Mouse (Mus musculus) forebrain, embryonic 14.5 days (tissue): ENCODE data around the gene Maml3. TPM values are rescaled to one million over a fixed set of nuclear protein-coding genes. Genes with fewer than 3 reads are reported as not detected.

Source experiments
- ATAC-seq: fragments of 200-750 bp; cut with Nextera tagmentation; 2 replicates; pipeline ENCODE4 v1.8.0; 2017; ENCODE audit warnings: mild to moderate bottlenecking, moderate library complexity
- DNase-seq: peaks from one replicate; pipeline ENCODE4 v3.0.0-alpha.2; 2015; ENCODE audit warnings: low spot score
- H3K27ac ChIP-seq: fragments of 300-500 bp; sonication (generic); 2 replicates; pipeline ENCODE4 v1.5.1; 2014; ENCODE audit warnings: low read depth, mild to moderate bottlenecking, control low read depth, low read length, moderate library complexity
- H3K27me3 ChIP-seq: fragments of 300-500 bp; sonication (generic); replicated peaks from 2 replicates; pipeline ENCODE4 v1.6.1; 2014; ENCODE audit warnings: low read length, control low read depth, mixed read lengths; ENCODE audit not compliant: control insufficient read depth, insufficient read depth
- H3K36me3 ChIP-seq: fragments of 300-500 bp; sonication (generic); 2 replicates; pipeline ENCODE4 v1.6.1; 2014; ENCODE audit warnings: low read length, control low read depth; ENCODE audit not compliant: control insufficient read depth, insufficient read depth
- H3K4me1 ChIP-seq: fragments of 300-500 bp; sonication (generic); 2 replicates; pipeline ENCODE4 v1.6.1; 2014; ENCODE audit warnings: antibody characterized with exemption, low read length, control low read depth; ENCODE audit not compliant: control insufficient read depth, insufficient read depth
- H3K4me2 ChIP-seq: fragments of 300-500 bp; sonication (generic); 2 replicates; pipeline ENCODE4 v1.6.1; 2014; ENCODE audit warnings: mild to moderate bottlenecking, control low read depth, low read length
- H3K4me3 ChIP-seq: fragments of 300-500 bp; sonication (generic); 2 replicates; pipeline ENCODE4 v1.5.1; 2014; ENCODE audit warnings: low read depth, low read length, control low read depth
- H3K9ac ChIP-seq: fragments of 300-500 bp; sonication (generic); 2 replicates; pipeline ENCODE4 v1.6.1; 2014; ENCODE audit warnings: mild to moderate bottlenecking, low read length, control low read depth, moderate library complexity
- H3K9me3 ChIP-seq: fragments of 300-500 bp; sonication (generic); replicated peaks from 2 replicates; pipeline ENCODE4 v1.6.1; 2016; ENCODE audit warnings: low read length, control low read depth, mixed read lengths; ENCODE audit not compliant: control insufficient read depth
- WGBS: fragments of 180-500 bp; shearing (Covaris S2); extraction: QIAGEN DNeasy Blood & Tissue Kit; methylation state at CpG from one replicate; pipeline ENCODE4 v1.1.7; 2014; 5-methylcytosine and 5-hydroxymethylcytosine counted together
- polyA plus RNA-seq: library from polyadenylated mRNA; unstranded; fragments of >200 nt; fragmentation: Nextera tagmentation; extraction: Ambion mirVana; gene quantifications from 2 replicates; pipeline ENCODE4 v1.2.1, GENCODE M21; 2014

The Maml3 gene
- polyA plus RNA-seq, 1 experiment from 2014 or later: 4.2 TPM

GRCm38 (mm10) chr3:51934531-51935485 is 170.1 kb downstream of the Maml3 start:
- H3K27me3 ChIP-seq: no peaks in the 10 kb centered on the region
- no peak overlapping the region for H3K27ac ChIP-seq
- 94% methylated on average over 13 of the region's 13 CpGs for WGBS
- H3K4me1 ChIP-seq: no peaks in the 10 kb centered on the region
- H3K36me3 ChIP-seq: no peaks in the 10 kb centered on the region
- H3K9me3 ChIP-seq: no peaks in the 10 kb centered on the region
- ATAC-seq: no peak
- DNase-seq: no peak
- no peak overlapping the region for H3K9ac ChIP-seq
- H3K4me2 ChIP-seq: no peak overlapping the region
- H3K4me3 ChIP-seq: no peak overlapping the region

- DNase-seq: peak; percentile 70
- Histone ChIP-seq H3K9me3 (no peaks in the 10 kb centered on the region), H3K27me3 (no peaks in the 10 kb centered on the region), H3K36me3 (no peaks in the 10 kb centered on the region), H3K27ac (no peak overlapping the region), H3K4me1 (peaks cover 19% of the 10 kb centered on the region), H3K9ac (no peak overlapping the region), H3K4me2 (no peak overlapping the region; the same call in 1 of the 2 replicates), H3K4me3 (no peak overlapping the region)
- WGBS: 47% methylated on average over 14 of the region's 14 CpGs
- ATAC-seq: peak; percentile 42; the same call in 1 of the 2 replicates
These were observed 176.7 kb downstream of the Maml3 start for GRCm38 (mm10) chr3:51928188-51928587.

GRCm38 (mm10) chr3:51927591-51927990 is 177.3 kb downstream of the Maml3 start:
- H3K9me3 ChIP-seq: no peaks in the 10 kb centered on the region
- 52% methylated on average over 7 of the region's 7 CpGs for WGBS
- H3K36me3 ChIP-seq: no peaks in the 10 kb centered on the region
- H3K4me1 ChIP-seq: peaks cover 19% of the 10 kb centered on the region
- no peaks in the 10 kb centered on the region for H3K27me3 ChIP-seq
- H3K27ac ChIP-seq: no peak overlapping the region
- no peak overlapping the region for H3K9ac ChIP-seq
- no peak overlapping the region; the same call in 1 of the 2 replicates for H3K4me2 ChIP-seq
- no peak for DNase-seq
- no peak overlapping the region for H3K4me3 ChIP-seq
- ATAC-seq: no peak

DNA sequence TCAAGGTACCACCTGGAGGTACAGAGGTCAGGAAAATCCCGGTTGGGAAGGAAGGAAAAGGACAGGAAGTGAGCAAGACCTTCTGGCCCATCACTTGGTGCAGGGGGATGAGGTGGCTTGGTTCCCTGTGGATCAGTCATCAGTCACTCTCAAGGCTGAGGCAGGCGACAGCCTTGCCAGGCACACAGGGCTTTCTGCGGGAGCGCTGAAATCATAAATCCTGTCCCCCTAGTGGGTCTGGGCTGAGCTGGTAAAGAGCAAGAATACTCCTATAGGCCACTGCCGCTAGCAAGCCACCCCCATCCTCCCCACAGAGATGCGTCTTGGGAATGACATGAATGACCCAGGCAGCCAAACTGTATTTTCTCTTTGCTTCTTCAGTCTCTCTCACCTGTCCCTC is 177.8 kb downstream of the Maml3 start:
- ATAC-seq: no peak

DNA sequence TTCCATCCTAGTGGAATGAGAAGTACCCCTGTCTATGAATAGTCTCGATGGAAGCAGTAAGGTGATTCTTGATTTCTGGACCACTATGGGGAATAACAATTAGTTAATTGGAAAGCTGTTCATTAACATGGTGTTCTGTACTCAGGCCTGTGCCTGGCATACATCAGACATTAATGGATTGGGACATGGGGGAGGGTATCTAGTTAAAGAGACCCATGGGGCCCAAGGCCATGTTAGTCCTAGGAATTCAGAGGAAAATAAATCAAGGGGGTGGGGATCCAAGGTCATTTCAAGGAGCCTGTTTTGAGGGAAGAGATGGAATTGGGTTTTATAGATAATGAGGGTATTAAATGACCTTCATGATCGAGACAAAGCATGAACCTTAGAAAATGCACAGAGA is 179.1 kb downstream of the Maml3 start:
- ATAC-seq (no peak), DNase-seq (no peak)
- Histone ChIP-seq H3K27me3 (no peaks in the 10 kb centered on the region), H3K4me1 (peaks cover 19% of the 10 kb centered on the region), H3K27ac (no peak overlapping the region), H3K4me3 (no peak overlapping the region), H3K9me3 (no peaks in the 10 kb centered on the region), H3K36me3 (no peaks in the 10 kb centered on the region), H3K4me2 (no peak overlapping the region), H3K9ac (no peak overlapping the region)
- 46% methylated on average over 2 of the region's 2 CpGs for WGBS

More for the DNA sequence above, 177.8 kb downstream of the Maml3 start:
- H3K27ac ChIP-seq: no peak overlapping the region
- H3K4me1 ChIP-seq: peaks cover 19% of the 10 kb centered on the region
- no peak for DNase-seq
- no peak overlapping the region for H3K4me3 ChIP-seq
- H3K27me3 ChIP-seq: no peaks in the 10 kb centered on the region
- H3K9ac ChIP-seq: no peak overlapping the region
- no peaks in the 10 kb centered on the region for H3K36me3 ChIP-seq
- 51% methylated on average over 6 of the region's 6 CpGs for WGBS
- H3K4me2 ChIP-seq: no peak overlapping the region
- no peaks in the 10 kb centered on the region for H3K9me3 ChIP-seq

GRCm38 (mm10) chr3:51924636-51925035 is 180.2 kb downstream of the Maml3 start:
- no peak overlapping the region for H3K9ac ChIP-seq
- no peak overlapping the region for H3K4me3 ChIP-seq
- no peak overlapping the region for H3K4me2 ChIP-seq
- WGBS: 88% methylated on average over 5 of the region's 5 CpGs
- H3K9me3 ChIP-seq: no peaks in the 10 kb centered on the region
- H3K36me3 ChIP-seq: no peaks in the 10 kb centered on the region
- DNase-seq (no peak), ATAC-seq (no peak)
- H3K27me3 ChIP-seq: no peaks in the 10 kb centered on the region
- H3K4me1 ChIP-seq: peaks cover 19% of the 10 kb centered on the region
- H3K27ac ChIP-seq: no peak overlapping the region

- H3K36me3 ChIP-seq: no peaks in the 10 kb centered on the region
- no peaks in the 10 kb centered on the region for H3K27me3 ChIP-seq
- WGBS: 52% methylated on average over 6 of the region's 6 CpGs
- peaks cover 19% of the 10 kb centered on the region for H3K4me1 ChIP-seq
- no peaks in the 10 kb centered on the region for H3K9me3 ChIP-seq
- H3K27ac ChIP-seq: no peak overlapping the region
- DNase-seq: no peak
- peak; percentile 55; the same call in 1 of the 2 replicates for ATAC-seq
- no peak overlapping the region for H3K4me2 ChIP-seq
- no peak overlapping the region for H3K4me3 ChIP-seq
- no peak overlapping the region for H3K9ac ChIP-seq
These were observed 181.1 kb downstream of the Maml3 start for GRCm38 (mm10) chr3:51923800-51924199.

DNA sequence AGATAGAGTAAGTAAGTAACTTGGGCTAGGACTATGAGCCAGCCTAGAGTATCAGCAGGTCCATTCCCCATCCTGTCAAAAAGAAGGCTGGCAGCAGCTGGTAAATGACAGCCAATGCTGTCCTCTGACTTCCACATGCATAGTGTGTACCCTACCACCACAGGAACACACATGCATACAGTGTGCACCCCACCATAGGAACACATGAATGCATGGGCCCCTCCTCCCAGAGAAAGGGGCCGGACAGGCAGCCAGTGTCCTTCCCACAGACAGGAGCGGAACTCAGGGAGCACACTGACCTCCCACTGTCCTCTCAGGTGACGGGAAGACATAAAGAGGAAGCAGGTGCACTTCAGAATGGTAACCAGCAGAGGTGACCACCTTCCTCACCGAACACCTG is 188.0 kb downstream of the Maml3 start:
- Histone ChIP-seq H3K4me1 (peaks cover 9% of the 10 kb centered on the region; the same call in 1 of the 2 replicates), H3K9me3 (no peaks in the 10 kb centered on the region)
- DNase-seq: no peak

More for the DNA sequence above, 188.0 kb downstream of the Maml3 start:
- H3K9ac ChIP-seq: no peak overlapping the region
- H3K36me3 ChIP-seq: no peaks in the 10 kb centered on the region
- H3K4me3 ChIP-seq: no peak overlapping the region
- H3K27ac ChIP-seq: no peak overlapping the region
- no peak overlapping the region for H3K4me2 ChIP-seq
- ATAC-seq: no peak
- H3K27me3 ChIP-seq: no peaks in the 10 kb centered on the region
- 93% methylated on average over 4 of the region's 4 CpGs for WGBS
